ENCODE assay signal across 8 mouse cellular contexts in genomic region chr4:62407730-62408582, GRCm38 (mm10). TPM values are rescaled to one million over a fixed set of nuclear protein-coding genes. Genes with fewer than 3 reads are reported as not detected.
A peak's percentile ranks its signal among the peaks of the same experiment; 100 is the strongest.
DNase-seq lines count a peak whose midpoint lies in the region; ATAC-seq and TF ChIP-seq lines count a peak whose summit lies in the region.

No protein-coding gene starts in this region.

- peaks cover 44% of the 10 kb centered on the region for H3K4me1 ChIP-seq in forebrain, embryonic 15.5 days
- peaks cover 9% of the 10 kb centered on the region for H3K4me1 ChIP-seq in lung, embryonic 14.5 days (ENCODE audit: insufficient read depth)
- H3K4me1 ChIP-seq in olfactory bulb, adult 2 months (ENCODE audit: control insufficient read depth, insufficient read depth, low read length), result peaks cover 10% of the 10 kb centered on the region

- no peaks in the 10 kb centered on the region for H3K27me3 ChIP-seq in forebrain, embryonic 15.5 days
- no peaks in the 10 kb centered on the region for H3K27me3 ChIP-seq in lung, embryonic 14.5 days (ENCODE audit: insufficient read depth, low read length)

- peak overlapping the region; percentile 57 for H3K4me3 ChIP-seq in forebrain, embryonic 15.5 days
- H3K4me3 ChIP-seq in layer of hippocampus, adult 2 months, result peak overlapping the region; percentile 90
- peak overlapping the region; percentile 80 for H3K4me3 ChIP-seq in lung, embryonic 14.5 days (ENCODE audit: low read depth, low read length)
- peak overlapping the region; percentile 81 for H3K4me3 ChIP-seq in olfactory bulb, adult 2 months (ENCODE audit: insufficient read depth, low read depth, low read length)

- TF ChIP-seq POLR2A in olfactory bulb, adult 2 months (IDR thresholded peaks at IDR 0.05; ENCODE audit: insufficient read depth, low read depth, low read length), result no peak

- H3K27ac ChIP-seq in forebrain, embryonic 15.5 days (replicated peaks), result peak overlapping the region; percentile 67
- H3K27ac ChIP-seq in layer of hippocampus, adult 2 months, result peak overlapping the region; percentile 93
- H3K27ac ChIP-seq in lung, embryonic 14.5 days (ENCODE audit: low read depth), result peak overlapping the region; percentile 92
- peak overlapping the region; percentile 37 for H3K27ac ChIP-seq in olfactory bulb, adult 2 months (ENCODE audit: insufficient read depth, low read depth, low read length)

- H3K9me3 ChIP-seq in forebrain, embryonic 15.5 days, result no peaks in the 10 kb centered on the region
- no peaks in the 10 kb centered on the region for H3K9me3 ChIP-seq in lung, embryonic 14.5 days (ENCODE audit: low read depth, low read length)

- TF ChIP-seq CTCF in layer of hippocampus, adult 2 months (conservative IDR thresholded peaks at IDR 0.05), result peak; percentile 77
- peak; percentile 67 for TF ChIP-seq CTCF in lung, embryonic 14.5 days (IDR thresholded peaks at IDR 0.05; ENCODE audit: low read depth)
- 0 out of 2 replicates have a peak, but pooled peaks have one; percentile 33 for TF ChIP-seq CTCF in olfactory bulb, adult 2 months (IDR thresholded peaks at IDR 0.05; ENCODE audit: insufficient read depth, low read depth, low read length)

- H3K9ac ChIP-seq in forebrain, embryonic 15.5 days (replicated peaks), result peak overlapping the region; percentile 64
- peak overlapping the region; percentile 90 for H3K9ac ChIP-seq in lung, embryonic 14.5 days

- peak overlapping the region; percentile 46 for H3K4me2 ChIP-seq in forebrain, embryonic 15.5 days (replicated peaks)
- H3K4me2 ChIP-seq in lung, embryonic 14.5 days, result peak overlapping the region; percentile 64

- WGBS in forebrain, embryonic 15.5 days, result 0% methylated on average over 35 of the region's 35 CpGs
- under 1% methylated on average over 35 of the region's 35 CpGs for WGBS in lung, embryonic 14.5 days
- under 1% methylated on average over 35 of the region's 35 CpGs for WGBS in olfactory bulb, adult 2 months

- peaks cover 20% of the 10 kb centered on the region for H3K36me3 ChIP-seq in forebrain, embryonic 15.5 days
- peaks cover 39% of the 10 kb centered on the region for H3K36me3 ChIP-seq in lung, embryonic 14.5 days (ENCODE audit: insufficient read depth)

- ATAC-seq in forebrain, embryonic 15.5 days (replicated peaks), result peak; percentile 69
- peak; percentile 24 to 36; a peak in 3 of 4 replicates for ATAC-seq in hematopoietic stem cell, adult 5-6 weeks (replicated peaks in 1 of 2; ENCODE audit: insufficient read depth in 1 of 2, low FRiP score in 2 of 2, low TSS enrichment in 1 of 2, low read depth in 1 of 2, poor library complexity in 2 of 2, severe bottlenecking in 2 of 2)
- ATAC-seq in lung, embryonic 14.5 days (ENCODE audit: insufficient read depth), result peak; percentile 57

- DNase-seq in MEL-GATA-1-ER (ENCODE audit: extremely low read depth, low read depth), result peak; percentile 63
- DNase-seq in cerebellum, adult 11 months, result peak; percentile 40
- peak; percentile 20 to 35 for DNase-seq in layer of hippocampus, adult 2 months (ENCODE audit: low spot score in 2 of 2)
- DNase-seq in lung, embryonic 14.5 days, result peak; percentile 92
- peak; percentile 26 for DNase-seq in testis, postnatal 14 days (ENCODE audit: low spot score)

RNA-seq across cellular contexts. Expression of gene Cdc26, which starts 0.5 kb away (rescaled TPM):
- polyA plus RNA-seq in forebrain, embryonic 15.5 days (2015; fragmentation: Nextera tagmentation; extraction: Ambion mirVana), result 104 and 125 TPM in 2 replicates
- 106 and 205 TPM in 2 replicates for total RNA-seq in hematopoietic stem cell, adult 5-6 weeks (2017)
- total RNA-seq in layer of hippocampus, adult 2 months (2021), result 10 to 100 TPM; 49.0 to 51.3 TPM
- 175 and 180 TPM in 2 replicates for polyA plus RNA-seq in lung, embryonic 14.5 days (2014; fragmentation: Nextera tagmentation; extraction: Ambion mirVana)
- not detected in 2 replicates for polyA plus RNA-seq in olfactory bulb, adult 2 months (2012; ENCODE audit: insufficient read depth, insufficient read length, low replicate concordance, missing spikeins)

RNA-seq across cellular contexts. Expression of gene Prpf4, which starts 0.6 kb away (rescaled TPM):
- polyA plus RNA-seq in forebrain, embryonic 15.5 days (2015; fragmentation: Nextera tagmentation; extraction: Ambion mirVana), result 17.8 and 19.5 TPM in 2 replicates
- 18.6 and 19.6 TPM in 2 replicates for total RNA-seq in hematopoietic stem cell, adult 5-6 weeks (2017)
- 10 to 100 TPM; 13.2 to 13.3 TPM for total RNA-seq in layer of hippocampus, adult 2 months (2021)
- polyA plus RNA-seq in lung, embryonic 14.5 days (2014; fragmentation: Nextera tagmentation; extraction: Ambion mirVana), result 29.3 and 32.9 TPM in 2 replicates
- polyA plus RNA-seq in olfactory bulb, adult 2 months (2012; ENCODE audit: insufficient read depth, insufficient read length, low replicate concordance, missing spikeins), result not detected in 2 replicates

RNA-seq across cellular contexts. Expression of gene Rnf183, which starts 27.1 kb away (rescaled TPM):
- 0.32 TPM in 1 of 2 replicates, not detected in the other for polyA plus RNA-seq in forebrain, embryonic 15.5 days (2015; fragmentation: Nextera tagmentation; extraction: Ambion mirVana)
- total RNA-seq in hematopoietic stem cell, adult 5-6 weeks (2017), result not detected in 2 replicates
- total RNA-seq in layer of hippocampus, adult 2 months (2021), result not detected
- polyA plus RNA-seq in lung, embryonic 14.5 days (2014; fragmentation: Nextera tagmentation; extraction: Ambion mirVana), result not detected in 2 replicates
- polyA plus RNA-seq in olfactory bulb, adult 2 months (2012; ENCODE audit: insufficient read depth, insufficient read length, low replicate concordance, missing spikeins), result not detected in 2 replicates

RNA-seq across cellular contexts. Expression of gene Slc31a1, which starts 47.4 kb away (rescaled TPM):
- 39.2 and 40.4 TPM in 2 replicates for polyA plus RNA-seq in forebrain, embryonic 15.5 days (2015; fragmentation: Nextera tagmentation; extraction: Ambion mirVana)
- total RNA-seq in hematopoietic stem cell, adult 5-6 weeks (2017), result 11.9 and 14.7 TPM in 2 replicates
- total RNA-seq in layer of hippocampus, adult 2 months (2021), result 10 to 100 TPM; 11.7 to 11.9 TPM
- 44.4 and 50.8 TPM in 2 replicates for polyA plus RNA-seq in lung, embryonic 14.5 days (2014; fragmentation: Nextera tagmentation; extraction: Ambion mirVana)
- not detected in 2 replicates for polyA plus RNA-seq in olfactory bulb, adult 2 months (2012; ENCODE audit: insufficient read depth, insufficient read length, low replicate concordance, missing spikeins)

RNA-seq across cellular contexts. Expression of gene Fkbp15, which starts 47.6 kb away (rescaled TPM):
- polyA plus RNA-seq in forebrain, embryonic 15.5 days (2015; fragmentation: Nextera tagmentation; extraction: Ambion mirVana), result 22.8 and 23.6 TPM in 2 replicates
- 51.0 and 68.2 TPM in 2 replicates for total RNA-seq in hematopoietic stem cell, adult 5-6 weeks (2017)
- 10 to 100 TPM; 41.1 to 43.4 TPM for total RNA-seq in layer of hippocampus, adult 2 months (2021)
- polyA plus RNA-seq in lung, embryonic 14.5 days (2014; fragmentation: Nextera tagmentation; extraction: Ambion mirVana), result 24.6 and 26.6 TPM in 2 replicates
- not detected in 2 replicates for polyA plus RNA-seq in olfactory bulb, adult 2 months (2012; ENCODE audit: insufficient read depth, insufficient read length, low replicate concordance, missing spikeins)

Comparison
In these comparisons a context has a peak if more than half of its experiments do, and no peak if none do; other contexts are left out.
1. Peak in every context shown above with its lines: DNase-seq, ATAC-seq, H3K4me3 ChIP-seq and H3K27ac ChIP-seq.
2. DNase-seq: peak in every context shown above with its lines; median percentile 92 in lung, embryonic 14.5 days; 63 in MEL-GATA-1-ER; 40 in cerebellum, adult 11 months; 28 in layer of hippocampus, adult 2 months; 26 in testis, postnatal 14 days.
3. H3K27ac ChIP-seq: peak in every context shown above with its lines; median percentile 93 in layer of hippocampus, adult 2 months; 92 in lung, embryonic 14.5 days; 67 in forebrain, embryonic 15.5 days; 37 in olfactory bulb, adult 2 months.
4. RNA of gene Prpf4, which starts 0.6 kb away (polyA plus RNA-seq): 29.3 to 32.9 TPM in lung, embryonic 14.5 days and 17.8 to 19.5 TPM in forebrain, embryonic 15.5 days; not detected in olfactory bulb, adult 2 months; every median in the first group is over 10 times any median in the second.